Mouse (Mus musculus) layer of hippocampus, adult 2 months (tissue): ENCODE measurements at regions not wholly inside any gene's neighbourhood (a gene's known extent, or its start where the extent isn't known, plus 50 kb on each side); places are given as distances from the start of the nearest gene placed in this dataset.

Experiments used
- DNase-seq, 2 experiments: peaks; one replicate each; pipeline ENCODE4 v3.0.0; 2022; ENCODE audit warnings: low spot score in 2 of 2
- H3K27ac ChIP-seq: fragments of 200-600 bp; 2 replicates; pipeline ENCODE4 v1.8.1; 2022
- H3K4me3 ChIP-seq: fragments of 200-600 bp; 2 replicates; pipeline ENCODE4 v1.8.1; 2022; ENCODE audit warnings: mild to moderate bottlenecking
- CTCF ChIP-seq: fragments of 200-600 bp; conservative IDR thresholded peaks from 2 replicates; pipeline ENCODE4 v1.8.1; 2022; ENCODE audit warnings: antibody characterized with exemption, mild to moderate bottlenecking, moderate library complexity

DNA sequence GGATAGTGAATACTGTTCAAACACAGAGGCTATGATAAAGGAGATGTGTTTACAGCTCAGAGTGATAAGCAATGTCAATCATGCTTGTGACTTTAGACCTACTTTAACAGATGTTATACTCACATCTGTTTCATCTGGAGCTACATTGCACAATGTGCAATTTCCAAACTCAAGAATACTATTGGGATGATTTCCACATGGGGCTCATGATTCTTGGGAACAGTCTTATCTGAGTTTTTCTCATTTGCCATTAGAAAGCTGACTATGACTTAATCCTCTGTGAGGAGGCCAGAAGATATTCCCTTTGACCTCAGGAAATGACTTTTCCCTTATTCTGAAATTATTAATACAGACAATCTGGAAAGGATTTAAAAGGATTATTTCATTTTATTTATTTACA is 252.3 kb upstream of the Clnk start:
- Histone ChIP-seq H3K4me3 (no peak overlapping the region), H3K27ac (peak overlapping the region; percentile 24; the same call in 1 of the 2 replicates)
- DNase-seq = no peak
- no peak for TF ChIP-seq CTCF

DNA sequence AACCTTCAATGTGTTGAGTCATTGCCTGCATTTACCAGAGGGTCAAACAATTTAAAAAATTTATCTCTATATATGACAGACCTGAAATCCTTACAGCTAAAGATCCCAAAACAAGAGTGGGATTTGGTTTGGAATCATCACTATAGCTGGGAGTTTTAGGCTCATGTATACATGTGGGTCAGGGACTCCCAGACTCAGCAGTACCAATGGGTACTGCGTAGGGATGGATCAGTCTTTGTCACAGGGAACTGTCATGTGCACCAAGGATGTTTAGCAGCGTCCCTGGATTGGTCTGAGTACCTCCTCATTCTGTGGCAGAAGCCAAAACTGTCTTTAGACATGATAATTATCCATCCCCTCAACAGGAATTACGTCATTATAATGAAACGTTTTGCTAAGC is 250.2 kb upstream of the Clnk start:
- Histone ChIP-seq H3K27ac (no peak overlapping the region), H3K4me3 (no peak overlapping the region)
- DNase-seq = no peak
- no peak for TF ChIP-seq CTCF

DNA sequence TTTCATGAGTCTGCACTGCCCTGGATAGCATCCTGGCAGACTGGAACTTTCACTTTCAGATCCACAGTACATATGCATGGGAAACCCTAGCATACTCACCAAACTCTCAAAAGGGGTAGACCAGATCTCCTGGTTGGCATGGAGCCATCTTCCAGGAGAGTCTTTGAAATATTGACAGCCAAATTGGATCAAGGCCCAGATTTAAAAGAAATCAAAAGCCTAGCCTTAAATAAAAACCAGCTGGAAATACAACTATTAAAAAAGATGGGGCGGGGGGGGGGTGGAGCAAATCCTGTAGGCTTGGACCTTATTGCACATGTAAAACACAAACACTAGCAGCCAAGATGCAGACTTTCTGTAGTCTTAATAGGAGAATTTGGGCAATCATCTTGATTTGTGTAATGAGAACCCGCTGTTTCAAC is 249.7 kb upstream of the Clnk start:
- Histone ChIP-seq H3K27ac (no peak overlapping the region), H3K4me3 (no peak overlapping the region)
- DNase-seq = no peak
- no peak for TF ChIP-seq CTCF

DNA sequence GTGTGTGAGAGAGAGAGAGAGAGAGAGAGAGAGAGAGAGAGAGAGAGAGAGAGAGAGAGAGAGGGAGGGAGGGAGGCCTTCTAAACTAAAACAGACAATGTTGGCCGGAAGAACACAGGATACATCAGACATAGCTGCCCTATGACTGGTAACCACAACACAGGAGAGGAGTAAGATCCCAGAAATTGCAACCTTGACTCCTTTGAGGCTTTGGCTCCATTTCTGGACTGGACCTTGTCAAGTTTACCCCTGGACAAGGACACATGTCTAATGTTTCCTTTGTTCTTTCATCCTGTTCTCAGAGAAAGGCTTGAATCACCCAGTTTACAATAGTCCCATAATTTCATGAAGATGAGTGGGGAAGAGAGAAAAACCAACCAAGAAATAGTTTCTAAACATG is 233.7 kb upstream of the Clnk start:
- TF ChIP-seq CTCF = no peak
- no peak overlapping the region for H3K4me3 ChIP-seq
- no peak overlapping the region for H3K27ac ChIP-seq

DNA sequence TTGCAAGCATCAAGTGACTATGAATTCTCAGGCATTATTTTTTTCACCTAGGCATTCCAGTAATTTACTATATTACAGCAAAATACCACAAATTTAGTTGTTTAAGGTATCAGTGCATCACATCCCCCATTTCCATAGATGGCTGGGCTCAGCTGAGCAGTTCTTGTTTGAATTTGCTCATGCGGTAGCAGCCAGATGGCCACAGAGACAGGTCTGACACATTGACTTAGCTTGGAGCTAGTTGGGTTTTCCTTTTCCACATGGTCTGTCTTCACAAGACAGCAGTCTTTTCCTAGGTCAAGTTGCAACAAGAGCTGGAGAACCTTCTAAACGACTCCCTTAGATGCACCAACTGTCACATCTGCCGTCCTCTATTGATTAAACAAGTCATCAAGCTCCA is 232.9 kb upstream of the Clnk start:
- no peak for TF ChIP-seq CTCF
- Histone ChIP-seq H3K4me3 (no peak overlapping the region), H3K27ac (no peak overlapping the region)
- no peak for DNase-seq

More for the DNA sequence above, 233.7 kb upstream of the Clnk start:
- DNase-seq = no peak

DNA sequence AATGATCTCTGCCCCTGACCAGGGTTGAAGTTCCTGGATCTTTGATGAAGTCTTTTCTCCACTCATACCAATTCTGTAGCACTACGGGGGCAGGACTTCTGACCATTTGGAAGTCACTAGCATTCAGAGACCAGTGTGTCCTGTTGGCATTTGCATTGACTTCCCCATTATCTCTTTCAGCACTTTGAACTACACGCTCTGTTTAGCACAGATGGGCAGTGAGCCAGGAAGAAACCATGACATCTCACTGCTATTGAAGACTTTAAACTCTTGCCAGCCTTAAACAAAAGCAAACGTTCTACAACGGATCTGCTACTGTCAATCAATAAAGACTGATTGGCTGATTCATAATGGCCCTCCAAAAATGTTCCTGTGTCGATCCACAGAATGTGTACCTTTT is 222.5 kb upstream of the Clnk start:
- TF ChIP-seq CTCF = no peak
- DNase-seq = no peak
- H3K4me3 ChIP-seq = no peak overlapping the region

DNA sequence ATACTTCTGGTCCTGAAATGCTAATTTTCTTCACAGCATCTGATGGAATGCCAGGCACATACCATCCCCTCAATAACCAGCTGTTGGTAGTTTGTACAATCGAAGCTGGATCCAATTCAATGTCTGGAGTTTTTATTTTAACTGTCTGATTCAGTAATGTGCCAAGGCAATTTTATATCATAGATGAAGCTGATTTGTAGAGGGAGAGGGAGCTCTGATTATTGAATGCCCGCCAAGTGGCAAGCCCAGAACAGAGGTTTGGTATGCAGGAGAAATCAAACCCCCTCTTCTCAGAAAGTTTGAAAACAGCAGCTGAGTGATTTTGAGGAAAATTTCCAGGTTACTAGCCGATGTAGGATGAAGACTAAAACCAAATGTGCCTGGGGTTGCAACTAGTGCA is 218.3 kb upstream of the Clnk start:
- DNase-seq = no peak
- no peak overlapping the region for H3K4me3 ChIP-seq
- TF ChIP-seq CTCF = no peak
- H3K27ac ChIP-seq = no peak overlapping the region

More for the DNA sequence above, 222.5 kb upstream of the Clnk start:
- no peak overlapping the region for H3K27ac ChIP-seq

DNA sequence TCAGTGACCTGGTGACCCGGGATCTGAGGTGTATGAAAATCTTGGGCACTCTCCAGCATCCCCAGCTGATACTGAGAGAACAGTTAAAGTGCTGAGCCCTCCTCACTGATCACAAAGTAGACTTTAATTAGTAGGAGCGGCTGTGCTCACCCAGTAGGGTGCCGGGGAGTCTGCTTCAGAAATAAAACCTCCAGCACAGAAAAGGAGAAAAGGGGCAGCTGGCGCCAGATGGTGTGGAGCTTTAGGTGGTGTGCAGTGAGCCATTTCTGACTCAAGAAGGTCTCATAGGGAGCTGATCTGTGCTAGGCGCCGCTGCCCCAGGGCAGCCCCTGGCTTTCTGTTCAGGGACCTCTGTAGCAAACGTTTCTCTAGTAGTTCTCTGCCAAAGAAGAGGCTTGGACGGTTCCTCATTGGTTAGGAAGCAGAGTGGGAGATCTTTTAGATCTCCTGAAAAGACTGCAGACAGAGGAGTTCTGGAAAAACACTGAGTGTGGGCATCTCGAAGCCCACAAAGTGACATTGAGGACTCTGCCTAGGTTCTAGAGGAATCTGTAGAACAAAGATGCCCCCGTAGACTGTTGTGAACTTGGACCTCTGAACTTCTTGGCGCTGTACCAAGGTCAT is 200.1 kb upstream of the Clnk start:
- no peak overlapping the region for H3K27ac ChIP-seq
- no peak for TF ChIP-seq CTCF
- no peak overlapping the region for H3K4me3 ChIP-seq
- DNase-seq = no peak

DNA sequence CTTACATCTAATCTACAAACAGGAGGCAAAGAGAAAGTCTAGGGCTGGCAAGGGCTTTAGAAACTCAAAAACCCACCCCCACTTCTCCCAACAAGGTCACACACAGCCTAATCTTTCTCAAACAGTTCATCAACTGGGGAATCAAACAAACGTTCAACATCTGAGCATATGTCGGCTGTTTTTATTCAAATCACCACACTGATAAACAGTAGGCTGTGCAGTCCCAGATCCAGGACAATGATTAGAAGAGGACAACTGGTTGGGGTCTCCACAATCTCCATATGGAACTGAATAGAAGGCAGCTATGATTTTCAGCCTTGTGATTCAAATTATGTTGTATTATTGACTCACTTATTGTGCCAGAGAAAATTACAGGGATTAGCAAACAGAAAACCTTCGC is 193.1 kb upstream of the Clnk start:
- H3K27ac ChIP-seq = no peak overlapping the region
- TF ChIP-seq CTCF = no peak
- no peak overlapping the region for H3K4me3 ChIP-seq
- DNase-seq = no peak

DNA sequence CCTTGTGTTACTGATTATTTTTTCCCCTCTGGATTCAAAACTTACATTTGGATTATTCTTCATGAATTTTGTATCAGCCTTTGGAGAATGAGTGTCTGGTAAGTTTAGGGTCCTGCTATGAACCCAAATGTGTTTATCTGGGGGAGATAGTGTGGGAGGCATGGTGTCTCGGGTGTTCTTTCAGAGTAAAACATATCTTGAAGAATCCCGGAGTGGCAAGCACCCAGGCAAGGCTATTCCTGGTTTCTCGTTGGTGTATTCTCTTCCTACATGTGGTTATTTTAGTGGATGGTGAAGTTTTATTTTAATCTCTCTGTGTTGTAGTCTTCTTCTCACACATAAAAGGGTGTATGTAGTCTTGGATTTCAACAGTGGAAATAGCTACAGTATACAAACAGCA is 186.4 kb upstream of the Clnk start:
- no peak for TF ChIP-seq CTCF
- Histone ChIP-seq H3K4me3 (no peak overlapping the region), H3K27ac (no peak overlapping the region)
- no peak for DNase-seq

DNA sequence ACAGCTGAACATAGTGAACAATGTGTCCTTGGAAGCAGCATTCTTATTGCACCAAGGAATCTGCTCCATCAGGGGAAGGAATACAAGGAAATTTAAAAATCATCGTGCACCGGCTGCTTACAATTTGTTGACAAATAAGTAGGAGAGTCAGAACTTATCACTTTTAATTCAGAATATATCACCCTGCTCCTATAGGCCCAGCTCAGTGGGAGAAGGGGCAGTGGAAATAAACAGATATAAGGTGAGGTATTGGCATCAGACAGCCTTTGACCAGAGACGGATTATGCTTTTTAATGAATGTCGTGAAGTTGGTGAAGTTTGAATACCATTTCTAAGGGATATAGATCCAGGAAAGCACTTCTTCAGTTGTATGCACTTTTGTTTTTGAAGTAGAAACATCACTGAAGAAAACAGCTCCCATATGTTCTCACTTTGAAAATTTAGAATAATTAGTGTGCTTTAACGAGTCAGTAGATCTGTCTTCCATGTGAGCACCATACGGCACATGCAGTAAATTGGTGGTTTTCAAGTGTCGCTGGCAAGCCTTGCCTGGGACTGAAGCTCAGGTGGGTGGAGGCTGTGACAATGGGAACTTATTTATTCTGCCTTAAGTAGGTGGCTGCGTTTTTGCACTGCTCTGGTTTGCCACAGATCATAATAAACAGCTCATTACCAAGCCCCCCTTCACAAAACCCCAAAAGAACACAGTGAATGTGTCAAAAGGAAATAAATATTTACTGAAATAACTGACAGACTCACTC is 176.1 kb upstream of the Clnk start:
- no peak for TF ChIP-seq CTCF
- Histone ChIP-seq H3K4me3 (no peak overlapping the region), H3K27ac (no peak overlapping the region)
- DNase-seq = peak; percentile 42 to 73

DNA sequence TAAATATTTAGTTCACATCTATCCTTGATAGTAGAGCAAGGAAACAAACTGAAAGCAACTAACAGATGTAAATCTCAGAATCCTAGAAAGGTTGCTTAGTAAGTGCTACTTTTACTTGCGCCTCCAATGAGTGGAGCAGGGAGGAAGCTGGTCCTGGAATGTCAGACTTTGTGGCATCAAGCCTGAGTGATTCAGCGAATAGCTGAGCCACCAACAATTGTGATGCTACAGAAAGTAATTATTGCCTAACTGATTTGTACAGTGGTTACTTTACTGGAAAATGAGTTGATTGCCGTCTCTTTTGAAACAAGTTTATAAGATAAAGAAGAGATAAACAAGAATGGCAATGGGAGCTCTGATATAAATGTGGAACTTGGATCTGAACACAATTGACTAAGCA is 173.9 kb upstream of the Clnk start:
- no peak for TF ChIP-seq CTCF
- Histone ChIP-seq H3K4me3 (no peak overlapping the region), H3K27ac (no peak overlapping the region)
- DNase-seq = no peak

DNA sequence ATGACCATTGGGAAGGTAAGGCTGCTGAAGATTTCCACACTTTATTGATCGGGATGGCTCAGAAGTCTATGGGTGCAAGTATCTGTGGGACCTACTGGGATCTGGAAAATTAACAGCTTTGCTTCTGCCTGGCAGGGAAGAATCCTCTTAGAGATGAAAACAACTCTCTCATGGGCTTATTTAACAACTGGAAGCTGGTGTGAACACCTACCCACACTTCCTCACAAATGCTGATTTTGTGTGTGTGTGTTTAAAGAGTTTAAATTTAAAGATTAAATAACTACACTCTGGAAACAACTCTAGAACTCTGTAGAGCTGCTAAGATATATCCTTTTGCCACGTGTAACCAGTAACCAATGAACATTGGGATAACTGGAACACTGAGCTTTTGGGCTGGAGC is 172.5 kb upstream of the Clnk start:
- DNase-seq = no peak
- Histone ChIP-seq H3K4me3 (no peak overlapping the region), H3K27ac (no peak overlapping the region)
- TF ChIP-seq CTCF = no peak

DNA sequence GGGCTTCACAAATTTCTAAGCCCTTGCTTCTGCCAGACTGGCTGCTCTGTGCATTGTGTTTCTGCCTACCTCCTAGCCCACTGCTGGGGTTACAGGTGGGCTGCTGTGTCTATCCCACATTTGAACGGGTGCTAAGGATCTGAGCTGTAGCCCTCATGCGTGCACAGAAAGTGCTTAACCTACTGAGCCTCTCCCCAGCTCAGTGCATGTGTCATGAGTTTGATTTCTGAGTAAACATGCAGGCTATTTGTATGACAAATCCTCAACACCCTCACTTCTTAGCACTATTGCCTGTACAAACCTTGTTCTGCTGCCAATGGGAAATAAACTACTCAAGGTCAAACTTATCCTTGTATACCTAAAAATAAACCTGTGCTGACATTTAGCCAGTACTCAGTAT is 163.9 kb upstream of the Clnk start:
- H3K27ac ChIP-seq = no peak overlapping the region
- DNase-seq = no peak
- no peak overlapping the region for H3K4me3 ChIP-seq
- TF ChIP-seq CTCF = no peak
